In the genomic region with DNA sequence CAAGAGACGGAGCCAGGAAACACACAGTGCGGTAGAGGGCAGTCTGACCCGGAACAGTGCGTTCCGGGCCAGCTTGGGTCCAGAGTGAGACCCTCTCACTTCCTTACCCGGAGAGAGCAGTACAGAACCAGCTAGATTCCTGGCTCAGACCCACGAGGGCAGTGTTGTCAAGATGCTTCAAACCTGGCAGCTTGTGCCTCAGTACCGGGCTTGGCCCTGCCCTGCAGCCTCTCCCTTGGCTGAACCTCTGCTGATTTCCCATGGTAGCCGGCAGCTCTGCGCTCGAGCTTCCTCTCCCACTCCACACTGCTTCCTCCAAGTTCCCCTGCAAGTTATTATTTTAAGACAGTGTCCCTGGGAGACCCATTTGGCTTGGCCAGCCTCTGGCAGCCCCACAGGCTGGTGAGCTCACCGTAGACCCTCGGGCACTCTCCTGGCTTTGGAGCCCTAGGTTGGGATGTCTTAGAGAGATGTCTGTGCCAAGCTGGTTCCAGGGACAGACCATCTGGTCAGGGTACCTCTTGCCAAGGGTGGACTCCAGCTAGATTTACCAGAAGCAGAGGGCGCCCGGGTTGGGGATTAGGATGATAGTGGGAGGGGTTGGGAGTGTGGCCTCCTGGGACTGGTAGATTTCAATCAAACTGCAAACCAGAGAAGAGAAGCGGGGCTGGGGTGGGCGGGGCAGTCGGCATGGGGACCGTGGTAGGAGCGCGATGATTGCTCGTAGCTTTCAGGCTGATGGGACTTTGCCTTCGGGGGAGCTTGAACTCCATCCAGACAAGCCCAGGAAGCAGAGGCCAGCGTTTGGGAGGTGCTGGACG, we compare ENCODE assay signal across 7 mouse cellular contexts. TPM values are rescaled to one million over a fixed set of nuclear protein-coding genes. Genes with fewer than 3 reads are reported as not detected.
A peak's percentile ranks its signal among the peaks of the same experiment; 100 is the strongest.
DNase-seq lines count a peak whose midpoint lies in the region; ATAC-seq and TF ChIP-seq lines count a peak whose summit lies in the region.

No protein-coding gene starts in this region.

- H3K4me2 ChIP-seq in forebrain, embryonic 15.5 days (replicated peaks), result peak overlapping the region; percentile 31
- H3K4me2 ChIP-seq in hindbrain, embryonic 11.5 days (replicated peaks; ENCODE audit: low read depth, low read length), result peak overlapping the region; percentile 34
- H3K4me2 ChIP-seq in liver, embryonic 11.5 days, result peak overlapping the region; percentile 35

- H3K9me3 ChIP-seq in ES-Bruce4 (replicated peaks; ENCODE audit: control insufficient read depth, insufficient read depth, low read length, poor library complexity, severe bottlenecking), result no peaks in the 10 kb centered on the region
- no peaks in the 10 kb centered on the region for H3K9me3 ChIP-seq in forebrain, embryonic 15.5 days
- H3K9me3 ChIP-seq in hindbrain, embryonic 11.5 days (ENCODE audit: control insufficient read depth, low read length), result no peaks in the 10 kb centered on the region
- no peaks in the 10 kb centered on the region for H3K9me3 ChIP-seq in liver, embryonic 11.5 days (ENCODE audit: control insufficient read depth, low read length)

- TF ChIP-seq CTCF in ES-Bruce4 (IDR thresholded peaks at IDR 0.05; ENCODE audit: low read depth, low read length), result peak; percentile 0

- H3K9ac ChIP-seq in ES-Bruce4 (ENCODE audit: low read depth, poor library complexity, severe bottlenecking), result no peak overlapping the region
- no peak overlapping the region for H3K9ac ChIP-seq in forebrain, embryonic 15.5 days (replicated peaks)
- no peak overlapping the region for H3K9ac ChIP-seq in hindbrain, embryonic 11.5 days (ENCODE audit: low read depth, low read length)
- H3K9ac ChIP-seq in liver, embryonic 11.5 days (ENCODE audit: low read depth, low read length), result no peak overlapping the region

- no peaks in the 10 kb centered on the region for H3K27me3 ChIP-seq in ES-Bruce4 (ENCODE audit: control insufficient read depth, insufficient read depth, low read length, poor library complexity, severe bottlenecking)
- H3K27me3 ChIP-seq in forebrain, embryonic 15.5 days, result no peaks in the 10 kb centered on the region
- no peaks in the 10 kb centered on the region for H3K27me3 ChIP-seq in hindbrain, embryonic 11.5 days (ENCODE audit: control insufficient read depth, insufficient read depth, low read length)
- H3K27me3 ChIP-seq in liver, embryonic 11.5 days (replicated peaks; ENCODE audit: control insufficient read depth, insufficient read depth, low read length), result peaks cover 7% of the 10 kb centered on the region; the same call in 1 of the 2 replicates

- TF ChIP-seq EP300 in ES-Bruce4 (IDR thresholded peaks at IDR 0.05; ENCODE audit: insufficient read depth, low read depth, low read length), result 0 out of 2 replicates have a peak, but pooled peaks have one; percentile 10

- peaks cover 1% of the 10 kb centered on the region for H3K4me1 ChIP-seq in ES-Bruce4 (ENCODE audit: control insufficient read depth, insufficient read depth, low read length)
- H3K4me1 ChIP-seq in forebrain, embryonic 15.5 days, result peaks cover 13% of the 10 kb centered on the region
- H3K4me1 ChIP-seq in hindbrain, embryonic 11.5 days (replicated peaks; ENCODE audit: control insufficient read depth, insufficient read depth, low read length), result peaks cover 4% of the 10 kb centered on the region
- no peaks in the 10 kb centered on the region for H3K4me1 ChIP-seq in liver, embryonic 11.5 days (replicated peaks; ENCODE audit: control insufficient read depth, insufficient read depth, low read length)

- DNase-seq in brain, adult 2 months (ENCODE audit: low read depth, low spot score), result peak; percentile 96
- DNase-seq in hindbrain, embryonic 11.5 days (ENCODE audit: low spot score), result peak; percentile 30
- DNase-seq in liver, embryonic 11.5 days (ENCODE audit: low spot score), result no peak
- DNase-seq in right cerebral cortex, postnatal 36 days (ENCODE audit: low spot score in 2 of 2), result no peak
- no peak for DNase-seq in spleen, postnatal 36 days (ENCODE audit: low spot score in 2 of 2)

- peak; percentile 81 for ATAC-seq in forebrain, embryonic 15.5 days (replicated peaks)
- ATAC-seq in hindbrain, embryonic 11.5 days (ENCODE audit: low FRiP score), result no peak
- no peak for ATAC-seq in liver, embryonic 11.5 days (replicated peaks; ENCODE audit: low FRiP score)

- no peaks in the 10 kb centered on the region for H3K36me3 ChIP-seq in ES-Bruce4 (ENCODE audit: control insufficient read depth, insufficient read depth, low read length, poor library complexity, severe bottlenecking)
- H3K36me3 ChIP-seq in forebrain, embryonic 15.5 days, result no peaks in the 10 kb centered on the region
- H3K36me3 ChIP-seq in hindbrain, embryonic 11.5 days (ENCODE audit: control insufficient read depth, insufficient read depth, low read length), result no peaks in the 10 kb centered on the region
- no peaks in the 10 kb centered on the region for H3K36me3 ChIP-seq in liver, embryonic 11.5 days (ENCODE audit: control insufficient read depth, insufficient read depth, low read length)

- peak overlapping the region; percentile 34 for H3K4me3 ChIP-seq in ES-Bruce4 (ENCODE audit: low read depth, low read length)
- H3K4me3 ChIP-seq in forebrain, embryonic 15.5 days, result no peak overlapping the region
- no peak overlapping the region for H3K4me3 ChIP-seq in hindbrain, embryonic 11.5 days (ENCODE audit: low read depth, low read length)
- no peak overlapping the region for H3K4me3 ChIP-seq in liver, embryonic 11.5 days (ENCODE audit: low read depth, low read length)

- WGBS in forebrain, embryonic 15.5 days, result 15% methylated on average over 25 of the region's 25 CpGs
- 21% methylated on average over 25 of the region's 25 CpGs for WGBS in hindbrain, embryonic 11.5 days
- 16% methylated on average over 25 of the region's 25 CpGs for WGBS in liver, embryonic 11.5 days

- no peak for TF ChIP-seq POLR2A in ES-Bruce4 (IDR thresholded peaks at IDR 0.05; ENCODE audit: insufficient read depth, low read length)

- no peak overlapping the region for H3K27ac ChIP-seq in ES-Bruce4 (ENCODE audit: insufficient read depth, low read length)
- H3K27ac ChIP-seq in forebrain, embryonic 15.5 days (replicated peaks), result peak overlapping the region; percentile 66
- H3K27ac ChIP-seq in hindbrain, embryonic 11.5 days (ENCODE audit: low read depth, low read length), result no peak overlapping the region; the same call in 1 of the 2 replicates
- H3K27ac ChIP-seq in liver, embryonic 11.5 days (ENCODE audit: low read depth, low read length), result no peak overlapping the region

RNA-seq across cellular contexts. Expression of gene Tspan17, which starts 35.1 kb away (rescaled TPM):
- polyA plus RNA-seq in ES-Bruce4 (2011; ENCODE audit: insufficient read depth, insufficient read length, low read depth, missing spikeins), result 7.0 and 12.3 TPM in 2 replicates
- polyA plus RNA-seq in forebrain, embryonic 15.5 days (2015; fragmentation: Nextera tagmentation; extraction: Ambion mirVana), result 20.5 and 22.9 TPM in 2 replicates
- 12.0 and 13.2 TPM in 2 replicates for polyA plus RNA-seq in hindbrain, embryonic 11.5 days (2014; fragmentation: Nextera tagmentation; extraction: Ambion mirVana)
- polyA plus RNA-seq in liver, embryonic 11.5 days (2014; fragmentation: Nextera tagmentation; extraction: Ambion mirVana), result 2.3 and 2.6 TPM in 2 replicates

RNA-seq across cellular contexts. Expression of gene Eif4e1b, which starts 40.5 kb away (rescaled TPM):
- polyA plus RNA-seq in ES-Bruce4 (2011; ENCODE audit: insufficient read depth, insufficient read length, low read depth, missing spikeins), result not detected in 2 replicates
- polyA plus RNA-seq in forebrain, embryonic 15.5 days (2015; fragmentation: Nextera tagmentation; extraction: Ambion mirVana), result not detected in 2 replicates
- polyA plus RNA-seq in hindbrain, embryonic 11.5 days (2014; fragmentation: Nextera tagmentation; extraction: Ambion mirVana), result not detected in 2 replicates
- polyA plus RNA-seq in liver, embryonic 11.5 days (2014; fragmentation: Nextera tagmentation; extraction: Ambion mirVana), result not detected in 2 replicates

RNA-seq across cellular contexts. Expression of gene Sncb, which starts 57.9 kb away (rescaled TPM):
- 2.7 and 2.8 TPM in 2 replicates for polyA plus RNA-seq in ES-Bruce4 (2011; ENCODE audit: insufficient read depth, insufficient read length, low read depth, missing spikeins)
- 23.3 and 25.0 TPM in 2 replicates for polyA plus RNA-seq in forebrain, embryonic 15.5 days (2015; fragmentation: Nextera tagmentation; extraction: Ambion mirVana)
- 2.3 and 2.5 TPM in 2 replicates for polyA plus RNA-seq in hindbrain, embryonic 11.5 days (2014; fragmentation: Nextera tagmentation; extraction: Ambion mirVana)
- polyA plus RNA-seq in liver, embryonic 11.5 days (2014; fragmentation: Nextera tagmentation; extraction: Ambion mirVana), result not detected in 2 replicates

Comparison
In these comparisons a context has a peak if more than half of its experiments do, and no peak if none do; other contexts are left out.
1. DNase-seq: peak in brain, adult 2 months (single experiment) and hindbrain, embryonic 11.5 days (single experiment); none in liver, embryonic 11.5 days (single experiment), right cerebral cortex, postnatal 36 days (0 of 2) and spleen, postnatal 36 days (0 of 2).
2. Peak in every context shown above with its lines, with median percentiles within 50 percentile points of each other: H3K4me2 ChIP-seq.